Mouse (Mus musculus) cerebellum, postnatal 25 days (tissue): ENCODE data around the gene Map1lc3b.
"Not testable (repeated sequence)": the region's sequence is repeated elsewhere in the genome, so short reads cannot be mapped to it uniquely, and the experiment has no call there.

Source experiments
- DNase-seq, 2 experiments: peaks; one replicate each; pipeline ENCODE4 v3.0.0; 2021; ENCODE audit warnings: mixed read lengths in 2 of 2

The Map1lc3b gene

DNA sequence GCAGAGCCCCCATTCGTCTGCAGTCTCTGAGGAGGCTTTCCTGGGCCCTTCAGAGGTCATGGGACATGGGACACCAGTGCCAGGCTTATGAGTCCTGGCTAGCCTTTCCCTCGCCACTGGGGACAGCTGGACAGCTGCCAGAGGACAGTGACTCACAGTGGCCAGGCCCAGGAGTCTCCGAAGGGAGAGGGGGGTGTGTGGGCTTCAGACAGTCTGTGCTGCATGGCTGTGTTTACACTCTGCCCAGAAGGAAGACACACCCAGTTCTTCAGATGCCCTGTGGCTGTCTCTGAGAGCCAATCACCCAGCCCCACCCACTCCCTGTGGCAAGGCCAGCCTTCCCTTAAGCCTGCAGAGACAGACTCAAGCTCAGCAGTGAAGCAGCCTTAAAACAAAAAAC lies 16.9 kb upstream of the Map1lc3b start:
- peak; percentile 64 to 85 for DNase-seq

DNA sequence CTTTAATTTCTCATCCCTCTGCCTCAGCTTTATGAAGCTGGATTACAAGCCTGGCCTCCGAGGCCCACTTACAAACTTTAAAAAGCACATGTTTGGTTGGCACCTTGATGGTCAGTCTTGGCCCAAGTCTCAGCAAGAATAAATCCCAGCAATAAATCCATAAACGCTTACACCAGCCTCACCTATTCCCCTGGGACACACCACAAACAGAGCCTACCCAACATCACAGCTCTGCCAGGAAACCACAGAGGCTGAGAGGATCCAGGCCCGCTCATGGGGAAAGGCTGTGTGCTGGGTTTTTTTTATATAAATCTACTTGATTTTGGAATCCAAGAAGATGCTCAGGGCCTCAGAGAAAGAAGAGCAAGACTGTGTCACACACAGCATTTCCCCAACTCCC lies 14.5 kb upstream of the Map1lc3b start:
- no peak for DNase-seq

GRCm38 (mm10) chr8:121577751-121578675 lies 12.1 kb upstream of the Map1lc3b start:
- peak in 1 of 2 experiments; percentile 58 for DNase-seq

DNA sequence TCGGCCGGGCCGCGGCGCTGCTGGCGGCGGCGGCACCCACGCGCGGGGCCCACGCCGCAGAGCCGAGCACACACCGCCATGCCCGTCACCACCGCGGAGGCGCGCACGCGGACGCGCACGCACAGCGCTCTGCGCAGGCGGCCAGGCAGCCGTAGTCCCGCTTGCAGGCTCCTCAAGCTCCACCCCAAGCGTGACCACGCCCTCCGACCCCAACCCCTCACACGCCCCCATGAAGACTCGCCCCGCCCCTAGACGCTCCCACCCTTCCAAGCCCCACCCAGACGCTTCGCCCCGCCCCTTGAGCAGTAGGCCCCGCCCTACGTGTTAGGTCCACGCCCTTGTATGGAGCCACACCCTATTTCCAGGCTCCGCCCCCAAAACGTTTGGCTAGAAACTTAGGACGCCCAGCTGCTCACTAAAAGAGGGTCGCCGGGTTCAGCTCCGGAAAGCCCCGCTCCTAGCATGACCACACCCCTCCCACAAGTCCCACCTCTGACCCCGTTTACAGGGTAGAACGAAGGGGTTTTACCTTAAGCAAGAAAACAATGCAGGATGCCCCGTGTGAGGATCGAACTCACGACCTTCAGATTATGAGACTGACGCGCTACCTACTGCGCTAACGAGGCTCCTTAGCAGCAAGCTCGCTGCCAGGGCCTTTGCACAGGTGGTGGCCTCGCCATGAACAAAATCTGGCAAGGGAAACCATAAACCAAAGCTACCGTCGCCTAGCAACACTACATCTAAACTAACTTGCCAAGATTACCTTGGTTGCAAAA lies 11.3 kb upstream of the Map1lc3b start, which contains the start of gene Fbxo31:
Gene Fbxo31 (minus strand): TSS at position 131 of the 776 bp plus-strand sequence.
- peak; percentile 93 to 97 for DNase-seq

DNA sequence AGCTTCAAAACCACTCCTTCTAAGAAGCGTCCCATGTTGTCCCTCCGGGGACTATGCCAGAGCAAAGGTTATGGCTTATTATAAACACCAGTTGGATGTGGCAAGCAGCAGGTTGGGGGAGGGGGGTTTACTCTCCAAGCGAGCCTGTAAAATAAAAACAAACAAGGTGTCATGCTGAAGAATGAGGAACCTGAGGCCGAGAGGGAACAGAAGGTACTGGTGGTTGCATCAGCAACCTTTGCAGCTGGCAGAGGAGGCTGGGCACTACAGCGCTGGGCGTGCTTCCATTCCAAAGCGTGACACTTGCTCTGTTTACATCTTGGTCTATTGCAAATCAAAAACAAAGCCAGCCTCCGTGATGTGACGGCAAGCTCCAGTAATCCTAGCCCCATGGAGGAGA lies 9.7 kb upstream of the Map1lc3b start:
- no peak for DNase-seq

GRCm38 (mm10) chr8:121583653-121584052 lies 6.5 kb upstream of the Map1lc3b start:
- DNase-seq: no peak

DNA sequence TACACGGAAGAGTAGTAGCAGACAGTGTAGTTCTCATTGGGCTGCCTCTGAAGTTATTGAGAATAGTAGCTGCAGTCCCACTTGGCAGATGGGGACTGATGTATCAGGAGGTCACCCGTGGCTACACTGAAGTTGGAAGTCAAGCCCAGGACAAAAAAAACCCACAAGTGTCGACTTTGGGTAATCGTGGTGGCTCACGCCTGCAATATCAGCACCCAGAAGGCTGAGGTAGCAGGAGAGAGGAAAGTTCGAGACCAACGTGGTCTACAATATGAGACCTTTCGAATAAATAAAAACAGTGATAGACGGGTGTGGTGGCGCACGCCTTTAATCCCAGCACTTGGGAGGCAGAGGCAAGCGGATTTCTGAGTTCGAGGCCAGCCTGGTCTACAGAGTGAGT lies 5.4 kb upstream of the Map1lc3b start:
- no peak for DNase-seq

DNA sequence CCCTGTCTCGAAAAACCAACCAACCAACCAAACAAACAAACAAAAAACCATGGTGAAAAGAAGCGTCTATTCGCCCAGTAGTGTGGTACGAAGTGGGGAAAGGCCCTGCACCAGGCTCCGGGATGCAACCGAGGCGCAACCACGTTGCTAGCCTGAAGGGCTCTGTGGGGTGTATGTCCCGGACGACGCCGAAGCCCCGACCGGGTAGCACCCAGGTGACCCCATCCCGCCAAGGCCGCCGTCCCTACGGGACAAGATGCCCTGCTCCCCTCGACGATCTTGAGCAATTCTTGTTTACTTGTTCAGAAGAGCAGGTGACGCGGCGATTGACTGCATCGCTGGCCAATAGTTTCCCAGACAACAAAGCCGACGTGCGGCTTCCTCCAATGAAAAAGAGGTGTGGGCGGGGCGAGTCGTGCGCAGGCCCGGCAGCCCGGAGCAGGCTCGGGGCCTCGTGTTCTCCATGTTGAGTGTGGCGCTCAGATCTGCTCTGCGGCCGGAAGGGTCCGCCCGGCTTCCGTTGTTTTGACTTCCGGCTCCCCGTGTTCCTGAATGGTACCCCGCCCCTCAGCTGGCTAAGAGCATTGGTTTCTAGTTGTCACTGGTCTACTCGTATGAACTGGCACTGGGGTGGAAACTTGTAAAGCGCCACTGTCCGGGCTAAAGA lies 4.9 kb upstream of the Map1lc3b start:
- DNase-seq: peak; percentile 100

GRCm38 (mm10) chr8:121588750-121589149 lies 1.4 kb upstream of the Map1lc3b start:
- no peak for DNase-seq

DNA sequence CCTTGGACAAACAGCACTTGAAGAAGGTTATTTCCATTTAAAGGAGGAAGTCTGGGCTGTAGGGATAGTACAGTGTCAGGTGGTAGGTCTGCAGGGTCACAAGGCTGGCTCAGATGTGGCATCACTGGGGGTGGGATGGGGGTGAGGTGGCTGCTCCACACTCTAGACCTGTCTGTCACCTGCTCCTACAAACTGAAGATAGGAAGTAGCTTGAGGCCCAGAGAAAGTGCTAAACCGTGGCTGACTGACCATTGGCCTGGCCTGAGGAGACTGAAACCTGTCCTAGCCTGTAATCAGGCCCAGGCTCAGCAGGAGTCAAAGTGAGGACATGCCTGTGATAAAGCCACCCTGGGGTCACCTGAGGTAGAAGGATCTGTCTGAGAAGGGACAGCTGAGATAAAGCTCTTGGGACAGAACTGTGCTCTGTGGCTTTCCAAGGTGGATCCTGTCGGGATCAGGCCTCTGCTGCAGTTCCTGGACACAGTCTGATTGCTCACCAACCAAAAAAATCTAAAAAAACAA lies 895 bp upstream of the Map1lc3b start:
- DNase-seq: no peak

DNA sequence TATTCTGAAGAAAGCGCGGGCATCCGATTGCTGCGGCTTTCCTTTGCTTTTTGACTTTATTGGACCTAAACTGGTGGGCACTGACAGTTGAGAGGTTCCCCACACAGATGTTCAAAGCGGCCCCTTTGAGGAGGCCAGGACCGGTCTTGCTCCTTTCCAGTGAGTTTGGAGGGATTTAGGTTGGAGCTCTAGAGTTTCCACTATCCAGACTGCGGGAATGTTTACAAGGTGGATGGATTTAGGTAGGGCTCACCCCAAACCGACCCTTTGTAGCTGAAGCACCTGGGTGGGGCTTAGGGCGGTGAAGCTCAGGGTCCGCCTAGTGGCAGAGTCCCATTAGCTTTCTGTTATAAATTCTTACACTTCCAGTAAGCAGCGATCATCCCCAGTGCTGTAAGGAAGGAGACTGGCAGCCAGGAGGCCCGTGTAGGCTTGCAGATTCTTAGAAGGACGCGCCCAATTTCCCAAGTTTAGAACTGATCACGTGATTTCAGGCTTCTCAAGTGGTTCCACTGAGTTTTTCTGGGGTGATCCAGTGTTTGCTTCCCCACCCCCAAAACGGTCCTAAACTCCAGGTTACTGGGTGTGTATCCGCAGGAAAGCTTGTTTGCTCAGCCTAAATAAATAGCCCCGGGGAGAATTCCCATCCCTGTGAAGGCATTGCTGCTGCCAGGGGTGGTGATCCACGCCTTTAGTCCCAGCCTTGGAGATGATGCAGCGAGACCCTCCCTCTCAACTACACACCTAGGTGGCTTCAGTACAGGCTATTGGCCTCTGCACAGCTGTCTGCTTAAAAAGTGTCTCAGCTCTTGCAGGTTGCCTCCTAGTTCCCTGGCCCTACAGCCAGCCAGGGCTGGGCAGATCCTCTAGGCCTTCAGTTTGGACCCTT lies 1.3 kb downstream of the Map1lc3b start:
- DNase-seq: peak in 1 of 2 experiments; percentile 44

DNA sequence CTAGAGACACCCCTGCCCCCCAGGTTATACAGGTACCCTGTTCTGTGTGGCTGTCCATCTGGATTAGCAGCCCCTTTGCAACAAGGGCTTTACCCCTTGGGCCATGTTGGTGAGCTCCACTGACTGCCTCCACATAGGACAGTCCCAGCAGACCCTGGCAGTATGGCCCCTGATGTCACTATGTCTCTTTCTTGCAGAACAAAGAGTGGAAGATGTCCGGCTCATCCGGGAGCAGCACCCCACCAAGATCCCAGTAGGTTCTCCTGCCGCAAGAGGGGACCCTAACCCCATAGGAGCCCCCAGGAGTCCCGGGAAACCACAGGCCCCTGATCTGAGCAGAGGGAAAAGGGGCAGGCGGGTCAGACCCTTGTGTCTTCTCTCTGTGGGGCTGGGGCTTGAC lies 3.1 kb downstream of the Map1lc3b start:
- no peak for DNase-seq

DNA sequence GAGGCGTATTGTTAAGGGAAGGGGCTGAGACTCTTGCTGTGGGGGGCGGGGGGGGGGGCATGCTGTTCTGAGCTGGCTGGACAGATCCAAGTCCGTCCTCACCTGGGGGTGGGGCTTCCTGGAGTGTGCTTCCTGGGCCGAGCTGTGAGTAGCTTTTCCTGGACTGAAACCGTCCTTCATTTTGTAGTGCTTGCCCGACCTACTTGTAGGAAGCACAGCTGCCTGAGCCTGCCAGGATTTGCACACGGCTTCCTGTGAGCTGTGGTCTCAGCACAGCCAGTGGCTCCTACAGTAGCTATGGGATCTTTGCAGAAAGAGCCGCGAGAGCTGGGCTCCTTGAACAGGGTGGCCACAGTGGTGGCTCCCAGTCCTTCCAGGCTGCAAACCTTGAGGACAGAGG lies 3.8 kb downstream of the Map1lc3b start:
- DNase-seq: peak in 1 of 2 experiments; percentile 27

GRCm38 (mm10) chr8:121597492-121597891 lies 7.3 kb downstream of the Map1lc3b start:
- not testable (repeated sequence) for DNase-seq

DNA sequence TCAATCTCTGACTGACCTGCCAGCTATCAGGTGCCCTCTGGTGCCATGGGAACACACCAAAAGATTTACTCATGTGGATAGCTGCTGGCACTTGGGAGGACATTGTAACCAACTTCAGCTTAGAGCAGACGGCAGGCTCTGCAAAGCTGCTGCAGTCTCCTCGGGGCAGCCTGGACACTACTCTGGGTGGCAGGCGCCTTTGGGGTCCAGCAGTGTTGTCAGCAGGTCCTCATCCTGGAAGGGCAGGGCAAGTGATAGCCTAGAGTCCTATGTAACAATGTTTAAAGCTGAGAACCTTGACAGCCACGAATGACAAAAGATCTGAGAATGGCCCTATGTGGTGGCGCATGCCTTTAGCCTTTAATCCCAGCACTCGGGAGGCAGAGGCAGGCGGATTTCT lies 8.0 kb downstream of the Map1lc3b start:
- DNase-seq: no peak

- peak; percentile 89 to 94 for DNase-seq
These were observed 8.7 kb downstream of the Map1lc3b start for GRCm38 (mm10) chr8:121598892-121599291.

DNA sequence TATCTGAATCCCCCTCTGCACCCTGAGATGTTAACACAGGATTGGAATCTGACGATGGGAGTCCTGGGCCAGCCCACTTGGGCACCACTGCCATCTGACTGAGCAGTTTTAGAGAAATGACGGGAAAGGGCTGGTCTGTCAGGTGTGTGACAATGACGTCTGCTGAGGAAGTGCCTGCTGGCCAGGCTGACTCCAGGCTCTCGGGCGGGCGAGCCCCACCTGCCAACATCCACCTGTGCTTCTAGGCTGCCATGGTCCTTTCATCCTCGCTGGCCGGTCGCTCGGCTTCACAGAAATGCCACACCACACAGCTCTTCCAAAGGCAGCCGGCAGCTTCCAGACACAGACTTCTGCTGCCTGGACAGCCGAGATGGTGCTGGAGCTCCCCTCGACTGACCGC lies 9.7 kb downstream of the Map1lc3b start:
- DNase-seq: no peak

- no peak for DNase-seq
These were observed 12.2 kb downstream of the Map1lc3b start for GRCm38 (mm10) chr8:121602411-121602810.

GRCm38 (mm10) chr8:121602860-121603259 lies 12.7 kb downstream of the Map1lc3b start:
- DNase-seq: peak; percentile 63 to 80

GRCm38 (mm10) chr8:121603801-121604200 lies 13.6 kb downstream of the Map1lc3b start:
- DNase-seq: no peak

DNA sequence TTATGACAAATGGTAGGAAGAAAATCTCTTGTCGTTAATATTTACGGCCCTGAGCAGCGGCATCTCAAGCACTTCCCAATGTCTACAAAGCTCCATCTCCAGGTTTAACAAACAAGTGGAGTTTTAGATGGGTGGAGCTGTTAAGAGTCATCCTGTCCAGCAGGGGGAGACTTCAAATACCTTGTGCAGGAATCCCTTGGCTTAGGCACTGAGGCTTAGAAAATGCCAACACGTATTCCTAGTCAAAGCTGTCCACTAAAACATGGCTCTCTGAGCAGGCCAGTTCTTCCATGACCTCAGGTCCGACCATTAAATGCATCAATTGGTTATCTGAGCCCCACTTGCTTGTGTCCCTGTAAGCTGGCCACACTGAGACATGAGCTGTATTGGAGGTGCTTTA lies 17.5 kb downstream of the Map1lc3b start:
- no peak for DNase-seq

DNA sequence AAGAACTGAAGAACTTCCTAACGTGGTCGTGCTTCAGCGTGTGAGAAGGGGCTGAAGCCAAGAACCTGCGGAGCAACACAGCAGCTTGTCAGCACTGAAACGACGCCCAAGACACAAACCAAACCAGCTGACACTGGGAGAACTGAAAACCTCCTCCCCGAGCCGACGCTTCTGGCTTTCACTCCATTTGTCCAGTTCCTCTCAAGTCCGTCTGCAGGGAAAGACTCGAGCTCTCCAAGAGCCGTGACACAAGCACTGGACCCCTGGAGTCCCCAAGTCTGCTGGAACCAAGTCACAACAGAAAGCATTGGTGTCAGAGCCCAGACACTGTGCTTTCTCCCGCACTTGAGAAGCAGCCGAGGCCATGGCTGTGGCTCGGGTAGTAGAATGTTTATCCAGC lies 19.1 kb downstream of the Map1lc3b start:
- no peak for DNase-seq
